Mouse (Mus musculus): Measurements from ENCODE around the gene Atl1.

DNA sequence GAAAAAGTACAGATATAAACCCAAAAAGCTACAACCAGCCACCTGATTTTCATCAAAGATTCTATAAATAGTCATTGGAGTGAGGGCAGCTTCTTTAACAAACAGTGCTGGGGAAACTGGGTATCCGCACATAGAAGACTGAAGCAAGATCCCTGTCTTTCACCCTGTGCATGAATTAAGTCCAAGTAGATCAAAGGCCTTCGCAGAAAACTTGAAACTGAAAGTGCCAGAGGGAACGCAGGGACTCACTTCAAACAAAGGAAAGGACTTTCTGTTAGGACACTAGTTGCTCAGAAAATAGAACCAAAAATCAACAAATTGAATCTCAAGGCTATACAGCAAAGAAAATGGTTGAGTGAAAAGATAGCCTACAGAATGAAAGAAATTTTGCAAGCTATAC is 103.0 kb downstream of the Atl1 start:
- TF ChIP-seq GATA1 (IDR thresholded peaks at IDR 0.05; ENCODE audit: borderline replicate concordance, low read length): no peak
- no peak for TF ChIP-seq FLI1 (IDR thresholded peaks at IDR 0.05; ENCODE audit: low read length)
